Mouse (Mus musculus): ENCODE measurements at regions not wholly inside any gene's neighbourhood (a gene's known extent, or its start where the extent isn't known, plus 50 kb on each side); places are given as distances from the start of the nearest gene placed in this dataset.

- ATAC-seq = peak; percentile 91
Observed at GRCm38 (mm10) chr2:79137694-79138171, 117.5 kb upstream of the Itga4 start.

DNA sequence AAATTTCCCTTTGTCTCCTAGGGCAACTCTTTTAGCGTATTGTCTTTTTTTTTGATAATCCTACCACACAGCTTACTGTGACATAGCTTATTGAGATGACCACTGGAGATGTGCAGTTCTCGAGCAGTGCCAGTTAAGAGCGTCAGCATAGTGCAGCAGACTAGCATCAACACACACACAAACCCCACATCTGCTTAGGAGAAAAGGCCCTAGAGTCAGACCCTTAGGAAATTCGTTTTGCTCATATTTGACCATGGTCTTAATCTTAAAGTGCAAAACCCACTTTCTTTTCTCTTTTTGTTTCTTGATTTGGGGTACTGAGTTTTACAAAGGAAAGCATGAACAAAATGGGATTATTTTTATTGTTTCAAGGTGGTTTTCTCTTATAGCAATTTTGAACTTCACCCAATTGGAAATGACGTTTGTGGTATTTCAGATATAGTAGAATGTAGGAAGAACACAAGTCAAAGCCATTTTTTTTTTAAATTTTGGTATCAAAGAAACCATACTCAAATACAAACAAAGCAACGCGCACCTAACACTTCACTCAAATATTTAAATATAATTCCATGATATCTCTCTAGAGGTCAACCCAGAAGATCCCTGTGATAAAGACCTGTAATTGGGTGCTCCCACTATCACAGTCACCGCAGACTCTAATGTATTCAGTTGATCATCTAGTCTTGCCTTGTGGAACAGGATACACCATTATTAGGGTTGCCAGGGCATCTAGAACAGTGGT, 116.7 kb upstream of the Itga4 start:
- ATAC-seq = no peak

DNA sequence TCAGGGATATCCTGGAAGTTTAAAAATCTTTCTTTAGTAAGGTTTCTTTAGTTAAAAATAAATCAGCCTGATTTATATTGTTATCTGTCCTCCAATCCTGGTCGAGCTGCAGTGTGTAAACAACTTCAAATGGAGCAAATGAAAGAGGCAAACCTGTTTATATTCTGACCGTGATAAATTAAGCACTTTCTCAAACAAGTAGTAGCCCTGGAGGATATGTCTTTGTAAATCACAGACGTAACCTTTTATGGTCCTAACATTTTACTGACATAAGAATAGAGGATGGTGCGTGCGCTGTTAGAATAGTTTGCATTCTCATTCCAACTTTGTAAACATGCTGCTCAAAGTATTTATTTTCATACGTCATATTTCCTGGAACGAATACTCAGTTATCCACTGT, 113.3 kb upstream of the Itga4 start:
- no peak for ATAC-seq

DNA sequence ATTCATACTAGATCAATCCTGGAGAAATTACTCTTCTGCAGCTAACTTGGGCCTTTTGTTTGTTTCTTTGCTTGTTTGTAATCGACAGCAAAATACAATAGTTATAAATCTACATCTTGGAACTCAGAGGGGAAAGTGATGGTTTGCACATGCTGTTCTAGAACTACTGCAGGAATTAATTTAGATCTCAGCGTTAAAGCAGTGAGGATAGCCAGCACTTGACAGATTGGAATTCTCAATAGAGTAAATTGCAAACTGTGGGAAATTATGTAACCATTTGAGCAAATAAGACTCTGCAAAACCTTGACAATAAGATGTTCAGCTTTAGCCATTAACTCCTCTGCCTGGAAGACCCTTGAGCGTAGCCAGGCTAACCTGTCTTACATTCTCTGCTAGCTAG, 112.0 kb upstream of the Itga4 start:
- no peak for ATAC-seq

DNA sequence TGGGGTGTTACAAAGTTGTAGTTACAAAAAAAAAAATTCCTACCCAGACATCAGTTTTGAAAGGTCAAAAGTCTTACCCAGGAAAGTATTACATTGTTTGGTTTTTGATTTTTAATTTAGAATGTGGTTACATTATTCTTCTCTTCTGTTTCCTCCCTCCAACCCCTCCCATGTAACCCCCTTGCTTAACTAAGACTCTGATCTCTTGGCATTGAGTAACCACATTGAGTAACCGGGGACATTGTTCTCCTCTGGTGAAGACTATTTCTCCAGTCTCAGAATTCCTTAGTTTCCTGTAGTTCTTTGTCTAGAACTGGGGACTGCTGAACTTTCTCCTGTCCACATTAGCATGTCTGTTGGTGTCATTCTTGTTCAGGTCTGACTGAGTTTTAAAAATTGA, 109.3 kb upstream of the Itga4 start:
- ATAC-seq = no peak

- no peak for ATAC-seq
Observed at GRCm38 (mm10) chr2:79146563-79146962, 108.7 kb upstream of the Itga4 start.

DNA sequence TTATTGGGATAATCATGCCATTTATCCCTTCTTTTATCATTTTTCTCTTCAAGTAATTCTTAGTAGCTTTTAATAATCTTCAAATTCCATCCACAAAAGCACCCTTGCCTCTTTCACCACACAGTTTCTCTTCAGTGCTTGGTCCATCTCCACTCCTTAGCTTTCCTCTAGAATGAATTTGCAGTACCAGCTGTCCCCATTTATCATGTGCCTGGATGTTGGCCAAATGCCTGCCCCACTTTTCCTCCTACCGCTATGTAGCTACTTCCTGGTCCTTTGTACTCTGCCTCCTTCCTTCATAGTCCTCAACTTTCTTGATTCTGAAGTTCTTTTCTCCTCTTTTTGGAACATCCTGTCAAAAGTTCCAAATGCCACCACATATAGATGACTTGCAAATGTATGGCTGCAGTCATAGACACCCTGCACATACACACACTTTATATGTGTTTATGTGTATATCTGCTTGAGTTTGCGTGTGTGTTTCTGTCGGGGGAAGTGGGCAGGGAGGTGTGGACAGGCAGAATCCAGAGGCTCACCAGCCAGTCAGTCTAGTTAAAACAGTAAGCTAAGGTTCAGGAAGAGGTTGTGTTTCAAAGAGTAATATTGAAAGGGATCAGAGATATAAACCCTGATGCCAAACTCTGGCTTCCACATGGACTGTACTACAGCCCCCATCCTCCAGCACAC, 106.1 kb upstream of the Itga4 start:
- no peak for ATAC-seq

- no peak for ATAC-seq
Observed at GRCm38 (mm10) chr2:79151610-79152009, 103.6 kb upstream of the Itga4 start.

- ATAC-seq = no peak
Observed at GRCm38 (mm10) chr2:79152031-79152694, 103.1 kb upstream of the Itga4 start.

- ATAC-seq = no peak
Observed at GRCm38 (mm10) chr2:79152695-79153057, 102.5 kb upstream of the Itga4 start.

GRCm38 (mm10) chr2:79153070-79153469, 102.2 kb upstream of the Itga4 start:
- no peak for ATAC-seq

DNA sequence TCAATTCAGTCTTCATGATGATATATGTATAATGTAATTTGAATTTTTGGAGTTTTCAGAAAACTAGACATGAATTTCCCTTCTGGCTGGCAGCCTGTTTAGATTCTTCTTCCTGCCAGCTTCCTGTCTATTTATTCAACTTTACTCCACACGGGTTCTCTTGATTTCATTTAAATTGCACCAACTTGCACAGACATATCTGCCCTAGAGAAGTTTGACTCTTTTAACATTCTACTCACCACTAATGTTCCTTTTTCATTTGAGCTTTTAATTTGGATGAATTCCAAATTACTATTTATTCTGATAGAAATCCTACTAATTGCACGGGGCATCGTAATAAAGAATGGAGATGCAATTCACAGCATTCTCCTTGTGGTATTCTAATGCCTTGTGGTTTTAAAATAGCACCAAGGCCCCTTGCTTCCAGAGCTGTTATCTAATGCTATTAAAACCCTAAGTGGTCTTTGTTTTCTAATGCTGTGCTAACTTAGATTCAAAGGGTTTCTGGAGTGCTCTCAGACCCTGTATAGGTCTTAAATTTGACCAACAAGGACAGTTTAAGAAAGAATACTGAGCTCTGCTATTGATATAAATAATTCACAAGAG, 96.7 kb upstream of the Itga4 start:
- no peak for ATAC-seq

- no peak for ATAC-seq
Observed at GRCm38 (mm10) chr2:79159336-79159735, 95.9 kb upstream of the Itga4 start.

- peak; percentile 87 for ATAC-seq
Observed at GRCm38 (mm10) chr2:79172967-79173919, 82.0 kb upstream of the Itga4 start.

DNA sequence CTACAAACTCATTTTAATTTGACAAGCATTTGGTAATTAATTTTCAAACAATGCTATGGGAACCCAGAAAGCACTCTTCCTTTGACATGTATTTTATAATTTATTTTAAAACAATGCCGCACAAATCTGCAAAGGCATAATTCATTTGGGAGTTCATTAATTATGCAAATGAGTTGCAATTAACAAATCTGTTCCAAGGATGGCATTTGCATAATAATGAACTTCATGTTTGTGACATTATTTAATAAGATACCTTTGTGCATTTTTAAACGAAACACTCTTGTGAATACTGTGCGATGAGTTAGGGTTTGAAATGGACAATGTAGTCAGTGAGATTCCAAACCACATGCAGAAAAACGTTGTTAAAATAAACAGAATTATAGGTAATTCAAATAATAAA, 80.9 kb upstream of the Itga4 start:
- ATAC-seq = no peak

GRCm38 (mm10) chr2:79180782-79181181, 74.4 kb upstream of the Itga4 start:
- ATAC-seq = peak; percentile 43

- ATAC-seq = no peak
Observed at GRCm38 (mm10) chr2:79183034-79183630, 72.1 kb upstream of the Itga4 start.

DNA sequence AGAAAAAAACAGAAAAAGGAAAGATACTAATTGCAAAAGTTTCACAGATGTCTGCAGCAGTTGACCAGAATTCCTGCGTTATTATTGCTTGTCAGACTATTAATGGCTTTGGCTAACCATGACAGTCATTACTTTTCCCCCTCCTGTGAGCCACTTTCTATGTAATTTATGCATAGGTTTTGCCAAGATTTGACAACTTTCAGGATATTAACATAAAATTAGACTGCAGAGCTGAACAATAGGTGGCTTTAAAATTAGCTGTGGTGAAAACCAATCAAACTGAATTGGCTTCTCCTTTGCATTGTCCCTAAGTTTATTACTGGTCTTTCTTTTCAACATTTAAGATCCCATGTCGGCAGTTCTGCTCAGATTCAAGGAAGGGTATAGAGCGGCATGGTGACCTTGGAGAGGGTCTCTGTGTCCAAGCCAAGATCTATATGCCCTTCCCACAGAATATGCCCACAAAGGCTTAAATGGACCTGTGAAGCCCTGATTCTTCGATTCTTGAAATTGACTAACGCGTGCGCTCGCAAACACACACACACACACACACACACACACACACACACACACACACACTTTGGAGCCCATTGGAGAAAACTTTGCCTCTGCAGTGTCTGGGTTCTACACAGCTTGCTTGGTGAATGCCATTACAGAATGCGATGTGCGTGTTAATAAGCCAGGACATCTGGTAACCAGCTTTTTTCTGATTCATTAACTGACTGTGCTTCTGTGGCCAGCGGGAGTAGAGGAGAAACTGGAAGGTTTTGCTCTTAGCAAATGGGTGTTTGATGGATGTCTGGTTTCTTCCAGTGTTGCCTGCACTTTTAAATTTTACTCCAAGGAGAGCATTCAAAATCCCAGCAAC, 69.8 kb upstream of the Itga4 start:
- no peak for ATAC-seq

DNA sequence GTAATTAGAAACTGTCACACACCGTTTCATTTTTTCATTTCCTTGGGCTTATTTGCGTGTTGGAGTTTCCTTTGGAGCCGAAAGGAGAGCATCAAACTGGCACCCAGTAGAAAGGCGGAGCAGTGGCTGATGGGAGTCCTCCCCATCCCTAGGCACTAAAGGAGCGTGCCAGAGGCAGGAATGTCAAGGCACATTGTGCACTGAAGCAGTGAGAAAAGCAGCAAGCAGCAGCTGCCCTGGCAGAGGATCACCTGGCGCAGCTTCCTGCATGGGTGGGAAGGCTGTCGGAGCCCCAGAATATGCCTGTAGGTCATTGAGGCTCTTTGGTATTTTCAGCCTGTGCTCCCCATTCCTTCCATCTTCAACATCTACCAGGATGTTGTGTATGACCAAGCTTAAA, 68.3 kb upstream of the Itga4 start:
- no peak for ATAC-seq

- ATAC-seq = no peak
Observed at GRCm38 (mm10) chr2:79188511-79189193, 66.6 kb upstream of the Itga4 start.
